Mouse (Mus musculus) forebrain, embryonic 16.5 days (tissue): ENCODE measurements at regions not wholly inside any gene's neighbourhood (a gene's known extent, or its start where the extent isn't known, plus 50 kb on each side); places are given as distances from the start of the nearest gene placed in this dataset.

ENCODE experiments used
- ATAC-seq: fragments of 200-750 bp; cut with Nextera tagmentation; 2 replicates; pipeline ENCODE4 v1.8.0; 2017; ENCODE audit warnings: mild to moderate bottlenecking, moderate library complexity
- H3K27ac ChIP-seq: fragments of 300-500 bp; sonication (generic); 2 replicates; pipeline ENCODE4 v1.5.1; 2014; ENCODE audit warnings: low read length, control low read depth
- H3K27me3 ChIP-seq: fragments of 300-500 bp; sonication (generic); replicated peaks from 2 replicates; pipeline ENCODE4 v1.6.1; 2014; ENCODE audit warnings: low read length; ENCODE audit not compliant: control insufficient read depth, insufficient read depth
- H3K36me3 ChIP-seq: fragments of 300-500 bp; sonication (generic); 2 replicates; pipeline ENCODE4 v1.6.1; 2014; ENCODE audit not compliant: control insufficient read depth, insufficient read depth
- H3K4me1 ChIP-seq: fragments of 300-500 bp; sonication (generic); replicated peaks from 2 replicates; pipeline ENCODE4 v1.6.1; 2014; ENCODE audit warnings: low read length; ENCODE audit not compliant: control insufficient read depth, insufficient read depth
- H3K4me2 ChIP-seq: fragments of 300-500 bp; sonication (generic); 2 replicates; pipeline ENCODE4 v1.6.1; 2014; ENCODE audit warnings: mild to moderate bottlenecking, low read length, control low read depth
- H3K4me3 ChIP-seq: fragments of 300-500 bp; sonication (generic); replicated peaks from 2 replicates; pipeline ENCODE4 v1.5.1; 2014; ENCODE audit warnings: mild to moderate bottlenecking, low read length, control low read depth
- H3K9ac ChIP-seq: fragments of 300-500 bp; sonication (generic); replicated peaks from 2 replicates; pipeline ENCODE4 v1.6.1; 2014; ENCODE audit warnings: low read depth, low read length, control low read depth
- H3K9me3 ChIP-seq: fragments of 300-500 bp; sonication (generic); 2 replicates; pipeline ENCODE4 v1.6.1; 2016; ENCODE audit warnings: low read length; ENCODE audit not compliant: control insufficient read depth
- WGBS: fragments of 180-500 bp; shearing (Covaris S2); extraction: QIAGEN DNeasy Blood & Tissue Kit; methylation state at CpG from one replicate; pipeline ENCODE4 v1.1.7; 2014; 5-methylcytosine and 5-hydroxymethylcytosine counted together

GRCm38 (mm10) chr6:139226127-139226526 lies 275.6 kb downstream of the Rergl start:
- H3K36me3 ChIP-seq, result no peaks in the 10 kb centered on the region
- no peak overlapping the region for H3K9ac ChIP-seq
- no peak for ATAC-seq
- no peak overlapping the region for H3K4me2 ChIP-seq
- H3K4me3 ChIP-seq, result no peak overlapping the region
- H3K4me1 ChIP-seq, result no peaks in the 10 kb centered on the region
- H3K27ac ChIP-seq, result no peak overlapping the region
- no peaks in the 10 kb centered on the region for H3K9me3 ChIP-seq
- 85% methylated on average over 1 of the region's 1 CpGs for WGBS
- no peaks in the 10 kb centered on the region for H3K27me3 ChIP-seq

GRCm38 (mm10) chr6:139214488-139214887 lies 287.3 kb downstream of the Rergl start:
- no peak overlapping the region for H3K27ac ChIP-seq
- H3K4me2 ChIP-seq, result no peak overlapping the region
- H3K36me3 ChIP-seq, result no peaks in the 10 kb centered on the region
- H3K27me3 ChIP-seq, result no peaks in the 10 kb centered on the region
- no peak overlapping the region for H3K4me3 ChIP-seq
- H3K9me3 ChIP-seq, result no peaks in the 10 kb centered on the region
- H3K9ac ChIP-seq, result no peak overlapping the region
- ATAC-seq, result no peak
- 61% methylated on average over 3 of the region's 3 CpGs for WGBS
- H3K4me1 ChIP-seq, result no peaks in the 10 kb centered on the region

GRCm38 (mm10) chr6:139210256-139210655 lies 291.5 kb downstream of the Rergl start:
- no peak for ATAC-seq
- Histone ChIP-seq H3K4me3 (no peak overlapping the region), H3K9ac (no peak overlapping the region), H3K27me3 (no peaks in the 10 kb centered on the region), H3K36me3 (no peaks in the 10 kb centered on the region), H3K4me2 (no peak overlapping the region), H3K4me1 (no peaks in the 10 kb centered on the region), H3K27ac (no peak overlapping the region), H3K9me3 (no peaks in the 10 kb centered on the region)
- 20% methylated on average over 2 of the region's 2 CpGs for WGBS

- Histone ChIP-seq H3K27ac (no peak overlapping the region), H3K36me3 (no peaks in the 10 kb centered on the region), H3K27me3 (no peaks in the 10 kb centered on the region), H3K9me3 (no peaks in the 10 kb centered on the region), H3K4me2 (no peak overlapping the region), H3K4me3 (no peak overlapping the region), H3K9ac (no peak overlapping the region), H3K4me1 (no peaks in the 10 kb centered on the region)
- peak; percentile 47; the same call in 1 of the 2 replicates for ATAC-seq
- 55% methylated on average over 4 of the region's 4 CpGs for WGBS
Measured at GRCm38 (mm10) chr6:139198601-139199000, 303.2 kb downstream of the Rergl start.

- Histone ChIP-seq H3K9me3 (no peaks in the 10 kb centered on the region), H3K27me3 (no peaks in the 10 kb centered on the region), H3K4me1 (no peaks in the 10 kb centered on the region), H3K27ac (no peak overlapping the region), H3K4me3 (no peak overlapping the region), H3K9ac (no peak overlapping the region), H3K4me2 (no peak overlapping the region), H3K36me3 (no peaks in the 10 kb centered on the region)
- 66% methylated on average over 8 of the region's 8 CpGs for WGBS
- ATAC-seq, result no peak
Measured at GRCm38 (mm10) chr6:139186431-139186830, 315.3 kb downstream of the Rergl start.

GRCm38 (mm10) chr6:139160352-139160751 lies 341.4 kb downstream of the Rergl start:
- WGBS, result 81% methylated on average over 6 of the region's 6 CpGs
- no peak overlapping the region for H3K9ac ChIP-seq
- ATAC-seq, result no peak
- no peak overlapping the region for H3K27ac ChIP-seq
- H3K36me3 ChIP-seq, result no peaks in the 10 kb centered on the region
- no peak overlapping the region for H3K4me2 ChIP-seq
- H3K4me3 ChIP-seq, result no peak overlapping the region
- H3K4me1 ChIP-seq, result no peaks in the 10 kb centered on the region
- no peaks in the 10 kb centered on the region for H3K27me3 ChIP-seq
- H3K9me3 ChIP-seq, result no peaks in the 10 kb centered on the region

- no peak overlapping the region for H3K27ac ChIP-seq
- H3K4me1 ChIP-seq, result no peaks in the 10 kb centered on the region
- no peaks in the 10 kb centered on the region for H3K27me3 ChIP-seq
- no peaks in the 10 kb centered on the region for H3K36me3 ChIP-seq
- no peak overlapping the region for H3K4me2 ChIP-seq
- H3K9ac ChIP-seq, result no peak overlapping the region
- ATAC-seq, result no peak
- 80% methylated on average over 4 of the region's 4 CpGs for WGBS
- no peak overlapping the region for H3K4me3 ChIP-seq
- H3K9me3 ChIP-seq, result no peaks in the 10 kb centered on the region
Measured at GRCm38 (mm10) chr6:139159741-139160140, 342.0 kb downstream of the Rergl start.

GRCm38 (mm10) chr6:139154802-139155201 lies 347.0 kb downstream of the Rergl start:
- H3K4me3 ChIP-seq, result no peak overlapping the region
- H3K9me3 ChIP-seq, result no peaks in the 10 kb centered on the region
- ATAC-seq, result peak; percentile 71; the same call in 1 of the 2 replicates
- H3K4me2 ChIP-seq, result no peak overlapping the region
- H3K36me3 ChIP-seq, result no peaks in the 10 kb centered on the region
- no peaks in the 10 kb centered on the region for H3K4me1 ChIP-seq
- no peak overlapping the region for H3K9ac ChIP-seq
- no peaks in the 10 kb centered on the region for H3K27me3 ChIP-seq
- H3K27ac ChIP-seq, result no peak overlapping the region
- WGBS, result 86% methylated on average over 1 of the region's 1 CpGs

- H3K27me3 ChIP-seq, result no peaks in the 10 kb centered on the region
- 71% methylated on average over 6 of the region's 6 CpGs for WGBS
- no peaks in the 10 kb centered on the region for H3K9me3 ChIP-seq
- no peak overlapping the region for H3K9ac ChIP-seq
- H3K4me3 ChIP-seq, result no peak overlapping the region
- H3K27ac ChIP-seq, result no peak overlapping the region
- no peak for ATAC-seq
- H3K4me1 ChIP-seq, result 0 out of 2 replicates have a peak, but pooled peaks cover 3% of the 10 kb centered on the region
- no peaks in the 10 kb centered on the region for H3K36me3 ChIP-seq
- no peak overlapping the region for H3K4me2 ChIP-seq
Measured at GRCm38 (mm10) chr6:139135693-139136092, 366.1 kb downstream of the Rergl start.

- H3K36me3 ChIP-seq, result no peaks in the 10 kb centered on the region
- no peaks in the 10 kb centered on the region for H3K9me3 ChIP-seq
- H3K27ac ChIP-seq, result no peak overlapping the region
- H3K9ac ChIP-seq, result no peak overlapping the region
- H3K4me1 ChIP-seq, result 0 out of 2 replicates have a peak, but pooled peaks cover 3% of the 10 kb centered on the region
- H3K27me3 ChIP-seq, result no peaks in the 10 kb centered on the region
- 37% methylated on average over 15 of the region's 15 CpGs for WGBS
- no peak overlapping the region for H3K4me3 ChIP-seq
- peak; percentile 55 for ATAC-seq
- peak overlapping the region; percentile 5 for H3K4me2 ChIP-seq
Measured at GRCm38 (mm10) chr6:139132083-139132679, 369.6 kb downstream of the Rergl start.
